1 mouse cellular context compared by ENCODE assay signal in genomic region chr15:96936705-96937346, GRCm38 (mm10).
A peak's percentile ranks its signal among the peaks of the same experiment; 100 is the strongest.
TF ChIP-seq lines count a peak whose summit lies in the region.

No protein-coding gene starts in this region.

TF ChIP-seq in CH12.LX, 34 proteins besides CTCF, POLR2A, EP300 and RAD21 (continued from another document):
- TF ChIP-seq SMC3 (IDR thresholded peaks at IDR 0.05; ENCODE audit: low read depth, low read length) (peak; percentile 92), GABPA (IDR thresholded peaks at IDR 0.05; ENCODE audit: insufficient replicate concordance, low read depth, low read length) (no peak), HCFC1 (IDR thresholded peaks at IDR 0.05; ENCODE audit: low read depth, low read length) (peak; percentile 36; the same call in 1 of the 2 replicates), USF2 (conservative IDR thresholded peaks at IDR 0.05; ENCODE audit: low read depth, low read length) (no peak), ZKSCAN1 (IDR thresholded peaks at IDR 0.05; ENCODE audit: borderline replicate concordance, low read depth, low read length) (no peak), MYC (IDR thresholded peaks at IDR 0.05; ENCODE audit: low read depth, low read length) (no peak; the same call in 1 of the 2 replicates), TBP (conservative IDR thresholded peaks at IDR 0.05; ENCODE audit: low read depth, low read length) (no peak), MAZ (IDR thresholded peaks at IDR 0.05; ENCODE audit: low read depth, low read length) (no peak), IRF4 (IDR thresholded peaks at IDR 0.05; ENCODE audit: low read depth, low read length) (no peak; the same call in 1 of the 2 replicates), ZC3H11A (IDR thresholded peaks at IDR 0.05; ENCODE audit: low read depth, low read length) (peak; percentile 71), ZNF384 (IDR thresholded peaks at IDR 0.05; ENCODE audit: low read depth, low read length) (peak; percentile 34; the same call in 1 of the 2 replicates), PAX5 (IDR thresholded peaks at IDR 0.05; ENCODE audit: low read length) (no peak), BHLHE40 (IDR thresholded peaks at IDR 0.05; ENCODE audit: low read depth, low read length) (0 out of 2 replicates have a peak, but pooled peaks have one; percentile 16), UBTF (IDR thresholded peaks at IDR 0.05; ENCODE audit: low read depth, low read length) (no peak), USF1 (IDR thresholded peaks at IDR 0.05; ENCODE audit: low read depth, low read length) (no peak), MAFK (IDR thresholded peaks at IDR 0.05; ENCODE audit: insufficient replicate concordance, low read length) (no peak), JUND (conservative IDR thresholded peaks at IDR 0.05; ENCODE audit: low read depth, low read length) (no peak)
